Mouse (Mus musculus) liver, adult 2 months (tissue): ENCODE results near the gene Gpr153. TPM values are rescaled to one million over a fixed set of nuclear protein-coding genes. Genes with fewer than 3 reads are reported as not detected.
A peak's percentile ranks its signal among the peaks of the same experiment; 100 is the strongest.

Experiments used
- DNase-seq: peaks from one replicate; pipeline ENCODE4 v3.0.0-alpha.2; 2011; ENCODE audit warnings: low read depth, low spot score; ENCODE audit errors: extremely low read depth
- H3K27ac ChIP-seq: fragments of 200-500 bp; replicated peaks from 2 replicates; pipeline ENCODE4 v1.5.1; 2012; ENCODE audit warnings: low read depth, mild to moderate bottlenecking, control low read depth, inconsistent platforms, low read length; ENCODE audit not compliant: insufficient read depth
- H3K27me3 ChIP-seq: fragments of 200-500 bp; 2 replicates; pipeline ENCODE4 v1.6.1; 2012; ENCODE audit warnings: mild to moderate bottlenecking, moderate library complexity, low read length, inconsistent platforms; ENCODE audit not compliant: control insufficient read depth, insufficient read depth
- H3K36me3 ChIP-seq: fragments of 200-500 bp; 2 replicates; pipeline ENCODE4 v1.6.1; 2012; ENCODE audit warnings: low read length, inconsistent platforms; ENCODE audit not compliant: control insufficient read depth, insufficient read depth
- H3K4me1 ChIP-seq: fragments of 200-500 bp; 2 replicates; pipeline ENCODE4 v1.6.1; 2011; ENCODE audit warnings: low read length; ENCODE audit not compliant: control insufficient read depth, insufficient read depth
- H3K4me3 ChIP-seq: fragments of 200-500 bp; 2 replicates; pipeline ENCODE4 v1.5.1; 2011; ENCODE audit warnings: low read depth, mild to moderate bottlenecking, control low read depth, low read length, moderate library complexity; ENCODE audit not compliant: insufficient read depth
- H3K79me2 ChIP-seq: fragments of 200-500 bp; 2 replicates; pipeline ENCODE4 v1.6.1; 2012; ENCODE audit warnings: inconsistent platforms, mild to moderate bottlenecking, low read length, moderate library complexity; ENCODE audit not compliant: control insufficient read depth, insufficient read depth
- H3K9ac ChIP-seq: fragments of 200-500 bp; 2 replicates; pipeline ENCODE4 v1.6.1; 2012; ENCODE audit warnings: low read depth, mild to moderate bottlenecking, control low read depth, inconsistent platforms, low read length
- CTCF ChIP-seq: fragments of 200-500 bp; IDR thresholded peaks from 2 replicates; pipeline ENCODE4 v1.5.1; 2011; ENCODE audit warnings: low read depth, low read length, control low read depth
- POLR2A ChIP-seq: fragments of 200-500 bp; IDR thresholded peaks from 2 replicates; pipeline ENCODE4 v1.6.1; 2011; ENCODE audit warnings: low read length, control low read depth; ENCODE audit not compliant: insufficient read depth; ENCODE audit errors: extremely low read depth
- WGBS: fragments of 180-500 bp; shearing (Covaris S2); methylation state at CpG from one replicate; pipeline ENCODE4 v1.1.7; 2018; 5-methylcytosine and 5-hydroxymethylcytosine counted together
- polyA plus RNA-seq: library from polyadenylated mRNA; depleted of rRNA; stranded (reverse); fragments of >200 nt; gene quantifications from 2 replicates; pipeline ENCODE4 v1.2.3, GENCODE M21; 2012
- total RNA-seq: library from RNA; depleted of rRNA; stranded (reverse); fragments of >200 nt; gene quantifications from 2 replicates; pipeline ENCODE4 v1.2.3, GENCODE M21; 2014

Gene Gpr153
- total and polyA plus RNA-seq, 2 experiments = 0.46 to 1.1 TPM

- 78% methylated on average over 9 of the region's 9 CpGs for WGBS
- DNase-seq = no peak
- Histone ChIP-seq H3K4me1 (peaks cover 7% of the 10 kb centered on the region), H3K9ac (no peak overlapping the region), H3K4me3 (no peak overlapping the region), H3K27me3 (no peaks in the 10 kb centered on the region), H3K27ac (no peak overlapping the region), H3K36me3 (no peaks in the 10 kb centered on the region), H3K79me2 (no peaks in the 10 kb centered on the region)
- TF ChIP-seq POLR2A = no peak
- no peak for TF ChIP-seq CTCF
Observed at GRCm38 (mm10) chr4:152262187-152262586, 11.8 kb upstream of the Gpr153 start.

DNA sequence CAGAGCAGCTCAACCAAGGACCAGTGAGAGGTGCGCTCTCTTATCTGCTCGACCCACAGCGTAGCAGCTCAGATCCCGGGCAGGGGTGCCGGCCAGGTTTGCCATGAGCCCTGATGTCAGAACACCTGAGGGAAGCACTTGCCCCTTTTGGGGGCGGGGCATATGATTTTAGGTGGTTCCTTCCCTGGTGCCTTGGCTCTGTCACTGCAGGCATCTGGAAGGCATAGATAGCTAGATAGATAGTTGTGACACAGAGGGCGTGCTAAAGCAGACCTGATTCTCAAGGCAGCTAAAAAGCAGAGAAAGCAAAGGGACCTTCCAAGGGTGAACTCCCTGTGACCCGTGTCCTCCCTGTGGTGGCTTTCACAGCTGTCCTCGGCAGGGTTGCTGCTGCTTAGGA is 10.9 kb upstream of the Gpr153 start:
- no peak overlapping the region for H3K27ac ChIP-seq

GRCm38 (mm10) chr4:152263512-152264176 is 10.4 kb upstream of the Gpr153 start:
- H3K4me3 ChIP-seq = no peak overlapping the region
- no peaks in the 10 kb centered on the region for H3K27me3 ChIP-seq

More for the DNA sequence above, 10.9 kb upstream of the Gpr153 start:
- 81% methylated on average over 9 of the region's 9 CpGs for WGBS
- no peak for DNase-seq
- Histone ChIP-seq H3K9ac (no peak overlapping the region), H3K4me1 (peaks cover 7% of the 10 kb centered on the region), H3K79me2 (no peaks in the 10 kb centered on the region), H3K4me3 (no peak overlapping the region), H3K27me3 (no peaks in the 10 kb centered on the region), H3K36me3 (no peaks in the 10 kb centered on the region)
- no peak for TF ChIP-seq CTCF
- no peak for TF ChIP-seq POLR2A

GRCm38 (mm10) chr4:152264177-152264530 is 9.9 kb upstream of the Gpr153 start:
- Histone ChIP-seq H3K27me3 (no peaks in the 10 kb centered on the region), H3K79me2 (no peaks in the 10 kb centered on the region), H3K9ac (no peak overlapping the region), H3K4me1 (peaks cover 7% of the 10 kb centered on the region), H3K27ac (no peak overlapping the region), H3K4me3 (no peak overlapping the region), H3K36me3 (no peaks in the 10 kb centered on the region)
- no peak for DNase-seq
- no peak for TF ChIP-seq CTCF
- 46% methylated on average over 4 of the region's 4 CpGs for WGBS

More at GRCm38 (mm10) chr4:152263512-152264176, 10.4 kb upstream of the Gpr153 start:
- no peaks in the 10 kb centered on the region for H3K79me2 ChIP-seq
- 51% methylated on average over 10 of the region's 10 CpGs for WGBS
- no peak overlapping the region for H3K27ac ChIP-seq
- no peaks in the 10 kb centered on the region for H3K36me3 ChIP-seq
- DNase-seq = peak; percentile 49
- no peak overlapping the region for H3K9ac ChIP-seq
- TF ChIP-seq CTCF = no peak
- H3K4me1 ChIP-seq = peaks cover 7% of the 10 kb centered on the region

GRCm38 (mm10) chr4:152264867-152265568 is 9.0 kb upstream of the Gpr153 start:
- Histone ChIP-seq H3K4me3 (no peak overlapping the region), H3K4me1 (peaks cover 7% of the 10 kb centered on the region), H3K36me3 (no peaks in the 10 kb centered on the region), H3K27ac (no peak overlapping the region), H3K9ac (no peak overlapping the region), H3K27me3 (no peaks in the 10 kb centered on the region), H3K79me2 (no peaks in the 10 kb centered on the region)
- 53% methylated on average over 9 of the region's 9 CpGs for WGBS
- no peak for DNase-seq
- TF ChIP-seq CTCF (peak; percentile 47; the same call in 1 of the 2 replicates), POLR2A (no peak)

DNA sequence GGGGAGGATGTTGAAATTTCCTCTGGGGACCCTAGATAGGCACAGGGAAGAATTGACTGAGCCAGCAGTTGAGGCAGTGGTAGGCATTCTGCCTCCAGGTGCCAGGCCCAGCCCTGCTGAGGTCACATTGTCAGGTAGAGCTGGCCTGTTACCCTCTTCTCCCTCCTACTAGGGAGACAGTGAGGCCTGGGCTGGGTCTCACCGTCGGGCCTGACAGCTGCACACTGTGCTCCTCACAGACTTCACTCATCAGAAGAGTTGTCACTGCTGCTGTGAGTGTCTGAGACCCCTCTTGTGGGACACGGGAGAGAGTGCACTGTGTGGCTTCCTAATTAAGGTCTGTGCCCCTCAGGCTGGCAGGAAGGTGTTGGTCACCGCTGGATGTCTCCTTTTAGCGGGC is 8.2 kb upstream of the Gpr153 start:
- Histone ChIP-seq H3K79me2 (no peaks in the 10 kb centered on the region), H3K4me3 (no peak overlapping the region), H3K27me3 (no peaks in the 10 kb centered on the region), H3K36me3 (no peaks in the 10 kb centered on the region), H3K4me1 (peaks cover 7% of the 10 kb centered on the region), H3K27ac (no peak overlapping the region), H3K9ac (no peak overlapping the region)
- 78% methylated on average over 5 of the region's 5 CpGs for WGBS
- TF ChIP-seq CTCF (no peak), POLR2A (no peak)
- no peak for DNase-seq
